Mouse (Mus musculus): ENCODE results near the gene Lrg1. TPM values are rescaled to one million over a fixed set of nuclear protein-coding genes. Genes with fewer than 3 reads are reported as not detected.
A peak's percentile ranks its signal among the peaks of the same experiment; 100 is the strongest.

Lrg1 gene
- 10 to 100 TPM; 11.4 to 23.0 TPM for total RNA-seq (2021)
- long read RNA-seq, experiment 1, transcript Lrg1-201 (2 exons, 1,408 nt), result major isoform, 10 of 18 reads
- long read RNA-seq, experiment 1, partial matches to known transcripts, result 8 of 18 reads
- long read RNA-seq, experiment 1, other reads (novel, unspliced or antisense), result 0 of 18 reads
- long read RNA-seq, experiment 2, transcript Lrg1-201 (2 exons, 1,408 nt), result major isoform, 6 of 37 reads
- long read RNA-seq, experiment 2, partial matches to known transcripts, result 0 of 37 reads
- long read RNA-seq, experiment 2, other reads (novel, unspliced or antisense), result 31 of 37 reads

DNA sequence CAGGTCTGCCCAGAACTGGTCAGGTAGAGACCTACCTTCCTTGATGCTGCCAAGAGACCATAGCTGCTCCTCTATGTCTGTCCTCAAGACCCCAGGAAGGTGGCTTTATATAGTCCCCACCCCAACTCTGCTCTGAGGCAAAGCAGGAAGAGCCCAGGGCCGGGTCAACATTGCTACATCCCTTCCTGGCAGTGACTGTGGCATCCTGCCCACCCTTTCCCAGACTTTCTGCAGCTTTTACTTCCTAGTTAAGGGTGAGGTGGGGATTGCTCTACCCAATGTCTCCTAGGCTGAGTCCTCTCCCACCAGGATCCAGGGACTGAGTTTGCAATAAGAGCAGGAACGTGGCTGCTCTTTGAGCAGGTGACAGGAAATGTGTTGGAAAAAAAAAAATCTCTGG is at the start of gene Lrg1:
Gene Lrg1, minus strand, starts transcription at position 176 of the 400 bp plus-strand sequence.
- DNase-seq (ENCODE audit: low spot score), result no peak

DNA sequence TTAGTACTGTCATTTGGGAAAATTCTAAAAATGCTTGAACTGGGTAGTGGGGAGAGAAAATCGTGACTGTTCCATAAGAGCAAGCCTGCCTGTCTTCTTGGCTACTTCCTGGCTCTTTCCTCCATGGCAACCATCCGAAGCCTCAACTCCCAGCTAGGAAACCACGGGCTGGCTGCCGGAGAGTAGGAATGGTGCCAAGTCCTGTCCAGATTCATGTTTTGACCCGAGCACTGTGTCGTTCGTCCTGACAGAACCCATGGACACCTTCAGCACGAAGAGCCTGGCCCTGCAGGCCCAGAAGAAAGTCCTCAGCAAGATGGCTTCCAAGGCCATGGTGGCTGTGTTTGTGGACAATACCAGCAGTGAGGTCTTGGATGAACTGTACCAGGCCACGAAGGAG is 49.7 kb upstream of the Lrg1 start:
- DNase-seq (ENCODE audit: low spot score), result no peak

DNA sequence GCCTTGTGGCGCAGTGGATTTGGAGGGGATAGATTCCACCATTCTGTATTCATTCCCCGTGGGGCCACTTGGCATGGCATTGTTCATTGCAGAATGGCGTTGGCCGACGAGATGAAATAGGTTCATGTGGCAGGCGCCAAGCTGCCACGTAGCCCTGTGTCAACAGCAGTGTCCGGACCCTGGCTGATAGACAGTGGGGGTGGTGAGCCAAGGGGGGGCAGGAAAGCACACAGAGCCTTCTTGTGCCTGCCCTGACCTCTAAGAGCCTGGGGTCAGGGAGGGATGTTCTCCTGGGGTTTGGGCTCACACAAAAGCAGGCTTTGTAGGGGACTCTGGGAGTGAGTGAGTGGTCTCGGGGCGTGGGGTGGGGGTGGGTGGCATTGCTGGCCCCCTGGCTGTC is 48.8 kb upstream of the Lrg1 start:
- DNase-seq (ENCODE audit: low spot score), result no peak

DNA sequence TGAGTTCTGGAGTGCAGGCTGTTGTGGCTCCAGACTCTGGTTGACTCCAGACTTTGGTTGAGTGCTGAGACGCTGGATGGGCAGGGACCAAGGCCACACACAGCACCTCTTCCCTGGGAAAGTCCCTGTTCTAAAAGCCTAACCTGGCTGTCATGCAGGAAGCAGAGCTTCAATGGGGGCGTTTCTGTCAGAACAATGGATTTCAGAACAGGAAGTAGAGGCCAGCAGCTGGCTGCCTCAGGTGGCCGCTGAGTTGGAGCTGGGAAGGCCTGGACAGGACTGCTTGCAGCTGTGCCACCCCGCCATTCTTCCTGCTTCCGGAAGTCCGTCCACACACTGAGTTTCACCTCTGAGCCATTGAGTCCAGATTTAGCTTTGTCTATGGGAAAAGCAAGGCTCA is 48.0 kb upstream of the Lrg1 start:
- no peak for DNase-seq (ENCODE audit: low spot score)

DNA sequence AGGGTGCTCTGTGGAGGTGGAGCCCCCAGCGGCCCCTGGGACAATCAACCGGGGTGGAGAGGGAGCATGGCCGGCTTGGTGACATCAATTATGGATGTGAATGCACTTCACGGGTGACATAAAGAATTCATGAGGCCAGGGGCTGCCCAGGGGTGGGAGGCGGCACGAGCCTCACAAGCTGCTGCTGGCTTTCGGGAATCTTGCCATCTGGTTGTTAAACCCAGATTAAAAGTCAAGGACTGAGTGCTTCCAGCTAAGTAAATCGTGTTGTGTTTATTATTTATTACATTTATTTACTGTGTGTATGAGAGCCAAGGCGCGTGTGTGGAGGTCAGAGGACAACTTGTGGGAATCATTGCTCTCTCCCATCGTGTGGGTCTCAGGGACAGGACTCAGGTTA is 43.9 kb upstream of the Lrg1 start:
- DNase-seq (ENCODE audit: low spot score), result no peak

DNA sequence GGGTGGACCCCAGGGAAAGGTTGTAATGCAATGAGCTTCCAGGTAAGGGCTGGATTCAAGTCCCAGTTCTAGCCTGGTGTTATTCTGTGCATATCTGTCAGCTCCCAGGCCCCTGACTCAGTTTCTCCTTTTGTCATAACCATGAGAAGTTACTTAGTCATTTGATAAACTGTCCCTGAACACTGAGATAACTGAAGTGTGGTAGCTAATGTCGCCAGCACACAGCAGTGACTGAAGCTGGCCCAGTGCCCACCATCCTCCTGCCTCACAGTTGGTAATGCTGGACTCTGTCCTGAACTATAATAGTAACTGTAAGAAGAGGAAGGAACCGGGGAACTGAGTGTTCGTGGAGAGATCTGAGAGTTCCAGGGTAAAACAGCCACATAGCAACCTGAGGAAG is 42.7 kb upstream of the Lrg1 start:
- no peak for DNase-seq (ENCODE audit: low spot score)

DNA sequence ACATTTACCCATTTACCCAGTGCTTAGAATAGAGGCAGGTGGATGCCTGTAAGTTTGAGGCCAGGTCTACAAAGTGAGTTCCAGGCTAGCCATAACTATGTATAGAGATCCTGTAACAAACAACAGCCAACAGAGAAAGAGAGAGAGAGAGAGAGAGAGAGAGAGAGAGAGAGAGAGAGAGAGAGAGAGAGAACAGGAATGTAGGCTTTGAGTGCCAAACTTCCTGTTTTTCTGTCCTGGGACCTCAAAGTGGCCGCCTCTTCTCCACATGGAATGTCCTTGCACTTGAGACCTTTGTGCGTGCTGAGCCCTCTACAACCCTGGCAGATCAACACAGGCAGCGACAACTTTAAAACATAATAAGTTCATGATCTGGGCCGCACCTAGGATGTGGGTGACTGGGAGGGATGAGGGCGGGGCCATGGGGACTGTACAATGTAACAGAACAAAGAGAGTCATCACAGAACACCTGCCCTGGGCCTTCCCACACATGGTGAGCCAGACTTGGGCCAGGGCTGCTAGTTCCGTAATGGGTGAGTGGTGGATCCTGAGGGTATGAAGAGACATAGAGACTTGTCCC is 41.8 kb upstream of the Lrg1 start:
- DNase-seq (ENCODE audit: low spot score), result no peak

DNA sequence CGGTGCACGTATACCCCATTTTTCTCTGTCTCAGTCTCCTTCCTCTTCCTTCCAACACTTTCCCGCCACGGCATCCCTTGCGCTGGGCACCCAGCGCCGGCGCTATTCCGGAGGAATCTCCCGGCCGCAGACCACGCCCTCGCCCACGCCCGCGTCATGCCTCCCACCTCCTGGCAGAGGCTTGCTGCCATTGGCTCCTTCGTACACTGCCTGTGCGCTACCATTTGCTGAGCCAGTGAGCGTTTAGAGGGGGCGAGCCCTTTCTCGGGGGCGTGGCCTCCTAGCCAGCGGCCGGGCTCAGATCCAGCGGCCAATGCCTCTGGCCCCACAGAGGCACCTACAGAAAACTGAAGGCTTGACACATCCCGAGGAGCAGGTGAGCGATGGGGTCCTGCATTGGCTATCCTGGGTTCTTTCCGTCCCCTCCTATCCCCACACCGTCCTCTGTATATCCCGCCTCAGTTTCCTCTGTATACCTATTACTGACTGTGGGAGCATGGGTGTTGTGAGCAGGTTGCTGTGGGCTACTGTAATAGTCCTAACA is 40.5 kb upstream of the Lrg1 start, which contains the start of gene Tnfaip8l1:
Gene Tnfaip8l1, plus strand, starts transcription at position 247 of the 544 bp plus-strand sequence.
- peak; percentile 94 for DNase-seq (ENCODE audit: low spot score)

DNA sequence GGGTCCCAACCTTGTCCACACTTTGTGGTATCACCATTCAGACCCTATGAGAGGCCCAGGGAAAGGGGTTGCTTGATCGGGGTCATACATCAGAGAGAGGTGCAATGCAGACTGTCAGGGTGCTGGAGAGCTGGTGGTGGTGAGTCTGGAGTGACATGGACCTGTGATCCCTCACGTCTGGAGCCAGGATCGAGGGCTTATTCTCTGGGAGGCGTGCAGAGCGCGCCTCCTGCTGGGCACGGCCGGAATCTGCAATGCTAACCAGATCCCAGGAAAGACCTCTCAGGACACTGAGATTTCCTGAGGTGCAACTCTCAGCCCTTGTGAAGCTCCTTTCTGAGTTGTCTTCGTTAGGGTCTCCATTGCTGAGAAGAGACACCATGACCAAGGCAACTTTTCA is 37.9 kb upstream of the Lrg1 start:
- peak; percentile 57 for DNase-seq (ENCODE audit: low spot score)

DNA sequence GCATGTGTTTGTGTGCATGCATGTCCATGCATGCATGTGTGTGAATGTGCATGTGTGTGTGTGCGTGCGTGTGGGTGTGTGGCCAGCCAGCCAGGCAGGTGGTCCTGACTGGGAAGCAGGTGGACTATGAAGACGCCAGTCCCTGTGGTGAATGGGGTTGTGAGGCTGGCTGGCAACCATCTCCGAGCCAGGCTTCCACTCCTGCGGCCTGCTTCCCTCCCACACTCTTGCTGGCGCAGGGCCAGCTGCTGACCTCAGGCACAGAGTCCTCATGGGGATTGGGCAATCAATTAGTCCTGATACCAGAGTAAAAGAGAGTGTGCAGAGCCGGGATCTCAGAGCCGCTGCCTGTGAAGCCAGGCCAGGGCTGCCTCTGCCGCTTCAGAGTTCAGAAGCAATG is 31.8 kb upstream of the Lrg1 start:
- DNase-seq (ENCODE audit: low spot score), result peak; percentile 52

DNA sequence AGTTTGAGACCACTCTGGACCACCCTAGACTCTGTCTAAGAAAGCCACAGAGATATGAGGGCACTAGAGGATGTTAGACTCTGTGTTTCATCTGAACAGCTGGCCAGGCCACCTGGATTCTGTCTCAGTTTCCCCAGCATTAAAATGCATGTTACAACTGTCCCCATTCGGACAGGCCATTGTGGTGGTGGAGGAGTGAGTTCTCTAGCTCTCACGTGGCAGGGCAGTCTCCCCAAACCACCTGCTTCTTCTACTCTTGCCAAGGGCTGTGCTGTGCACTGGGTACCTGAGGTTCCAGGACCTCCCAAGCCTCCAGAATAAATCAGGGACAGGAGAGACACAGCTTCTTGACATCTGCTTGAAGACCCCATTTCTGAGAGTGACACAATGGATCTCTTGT is 28.1 kb upstream of the Lrg1 start:
- DNase-seq (ENCODE audit: low spot score), result no peak

DNA sequence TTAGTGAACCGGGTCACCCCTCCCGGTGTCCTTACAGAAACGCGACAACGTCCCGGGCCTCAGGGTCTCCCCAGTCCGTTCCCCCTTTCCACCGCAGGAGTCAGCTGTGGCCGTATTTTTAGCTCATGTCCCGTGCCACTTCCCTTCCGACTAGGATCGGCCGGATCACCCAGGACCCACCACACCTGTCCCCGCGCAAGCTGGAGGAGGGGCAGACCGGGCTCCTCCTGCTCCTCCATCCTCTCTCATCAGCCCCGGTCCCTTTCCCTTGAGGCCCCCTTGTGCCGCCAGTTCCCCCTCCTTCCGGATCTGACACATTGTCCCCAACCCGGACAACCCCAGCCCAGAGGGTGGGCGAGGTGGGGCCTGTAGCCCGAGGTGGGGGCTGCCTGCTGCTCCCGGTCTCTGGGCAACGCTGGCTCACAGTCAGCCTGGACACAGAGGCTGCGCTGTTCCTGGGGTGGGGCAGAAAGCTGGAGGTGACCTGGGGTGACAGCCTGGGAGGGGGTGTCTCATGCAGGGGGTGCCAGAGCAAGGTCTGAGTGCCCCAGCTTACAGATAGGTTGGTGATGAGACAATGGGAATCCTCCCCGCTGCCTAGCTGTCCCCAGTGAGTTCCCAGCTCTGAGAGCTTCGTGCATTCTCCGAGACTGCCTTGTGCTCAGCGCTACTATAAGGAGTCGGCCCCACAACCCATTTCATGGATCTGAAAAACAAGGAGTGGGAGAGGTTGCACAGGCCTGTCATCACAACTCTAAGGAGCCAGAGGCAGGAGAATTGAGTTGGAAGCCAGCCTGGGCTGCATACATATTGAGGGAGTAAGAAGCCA is 27.2 kb upstream of the Lrg1 start:
- no peak for DNase-seq (ENCODE audit: low spot score)

DNA sequence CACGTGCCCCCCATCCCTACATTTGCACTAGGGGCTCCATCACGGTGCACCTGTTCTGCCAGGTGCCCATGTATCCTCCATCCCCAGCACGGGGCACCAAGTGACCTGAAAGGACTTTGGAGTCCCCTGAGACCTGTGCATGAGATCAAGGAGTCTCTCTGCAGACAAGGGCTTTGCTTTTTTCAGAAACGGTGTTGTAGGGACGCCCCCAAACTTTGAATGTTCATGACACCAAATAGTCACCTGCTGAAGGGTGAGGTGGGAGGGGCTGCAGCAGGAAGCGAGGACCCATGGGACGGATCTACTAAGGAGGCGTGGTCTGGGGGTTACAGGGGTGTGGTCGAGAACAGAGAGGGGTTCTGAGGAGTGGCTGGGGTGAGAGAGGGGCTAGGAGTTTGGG is 26.5 kb upstream of the Lrg1 start:
- DNase-seq (ENCODE audit: low spot score), result no peak

DNA sequence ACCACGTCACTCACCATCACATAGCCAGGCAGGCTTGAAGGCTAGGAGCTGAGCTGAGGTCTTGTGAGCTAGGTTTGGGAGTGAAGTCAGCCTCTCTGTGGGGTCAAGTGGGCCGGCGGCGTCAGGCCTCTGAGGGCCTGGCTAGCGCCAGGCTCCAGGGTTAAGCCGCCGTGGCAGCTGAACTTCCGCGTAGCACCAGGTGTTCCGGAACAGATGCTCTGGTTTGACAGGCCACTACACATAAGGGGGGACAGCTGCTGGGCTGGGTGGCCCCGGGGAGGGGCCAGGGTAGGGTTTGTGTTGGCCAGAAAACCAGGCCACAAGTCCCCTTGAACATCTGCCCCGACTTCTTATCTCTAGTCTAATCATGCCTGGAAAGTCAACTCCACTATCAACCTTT is 25.6 kb upstream of the Lrg1 start:
- no peak for DNase-seq (ENCODE audit: low spot score)

DNA sequence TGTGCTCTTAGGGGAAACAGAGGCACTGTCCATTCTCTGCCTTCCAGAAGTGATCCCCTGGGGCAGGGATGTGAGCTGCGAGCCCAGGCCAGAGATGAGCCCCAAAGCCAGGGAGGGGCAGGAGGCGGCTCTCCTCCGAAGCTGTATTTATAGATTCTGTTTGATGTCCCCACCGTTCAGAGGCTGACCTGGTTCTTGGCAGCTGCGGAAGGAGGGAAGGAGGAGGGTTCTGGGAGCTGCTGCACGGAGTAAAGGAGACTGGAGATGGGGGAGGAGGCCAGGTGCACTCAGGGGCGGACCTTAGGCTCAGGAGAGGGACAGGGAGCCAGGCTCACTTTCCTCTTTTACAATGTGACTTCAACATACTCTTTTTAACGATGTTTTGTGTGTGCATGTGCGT is 24.3 kb upstream of the Lrg1 start:
- no peak for DNase-seq (ENCODE audit: low spot score)

DNA sequence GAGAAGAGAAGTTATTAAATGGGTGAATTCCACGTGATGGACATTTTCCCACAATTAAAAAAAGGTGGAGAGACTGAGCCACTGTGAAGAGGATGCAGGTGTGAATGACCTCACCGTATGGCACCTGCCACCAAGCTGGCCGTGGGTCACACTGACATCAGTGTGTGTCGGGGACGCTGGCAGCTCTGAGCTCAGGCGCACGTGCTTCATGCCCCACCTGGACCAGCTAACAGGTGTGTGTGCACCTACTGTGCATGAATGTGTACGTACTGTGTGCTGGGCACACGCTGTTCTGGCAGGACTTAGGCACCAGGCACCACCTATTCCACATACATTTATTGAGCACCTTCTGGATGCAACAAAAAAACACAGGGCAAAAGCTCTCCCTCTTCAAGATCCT is 22.7 kb upstream of the Lrg1 start:
- DNase-seq (ENCODE audit: low spot score), result no peak

DNA sequence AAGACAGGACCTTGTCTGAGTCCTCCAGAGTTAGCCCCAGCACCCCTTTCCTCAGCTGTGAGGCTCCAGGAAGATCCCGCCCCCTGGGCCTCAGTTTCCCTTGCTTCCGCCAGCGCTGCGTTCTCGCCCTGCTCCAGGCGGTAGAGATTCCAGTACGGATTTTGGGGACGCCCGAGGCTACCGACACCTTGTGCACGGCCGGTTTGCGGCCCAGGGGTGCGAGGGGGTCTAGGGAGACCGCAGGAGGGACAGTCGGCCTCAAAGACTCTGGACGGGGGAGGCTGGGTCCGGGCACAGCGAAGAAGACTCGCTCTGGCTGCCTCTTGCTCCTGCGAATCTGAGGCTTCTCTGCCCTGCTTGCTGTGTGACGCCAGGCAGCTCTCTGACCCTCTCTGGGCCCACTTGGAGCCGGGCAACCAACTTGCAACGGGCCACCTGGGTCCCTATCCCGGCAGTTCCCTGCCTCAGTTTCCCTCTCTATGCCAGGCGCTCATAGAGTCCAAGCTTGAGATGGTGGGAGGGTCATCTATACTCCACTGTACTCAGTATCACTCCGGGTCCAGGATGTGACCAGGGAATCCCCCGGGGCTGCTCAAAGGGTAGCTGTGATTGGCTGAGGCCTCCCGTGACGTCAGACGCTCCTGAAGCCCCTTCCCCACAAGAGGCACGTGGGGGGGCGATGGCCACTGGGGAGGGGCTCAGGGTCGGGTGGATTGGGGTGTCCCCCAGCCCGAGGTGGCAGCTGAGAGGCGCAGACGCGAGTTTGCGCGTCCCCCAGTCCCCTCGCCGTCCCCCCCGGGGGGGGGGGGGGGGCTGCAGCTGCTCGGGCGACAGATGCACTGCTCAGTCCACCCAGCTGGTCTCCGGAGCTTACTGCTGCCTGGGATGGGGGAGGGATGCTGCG is 20.2 kb upstream of the Lrg1 start:
- no peak for DNase-seq (ENCODE audit: low spot score)

DNA sequence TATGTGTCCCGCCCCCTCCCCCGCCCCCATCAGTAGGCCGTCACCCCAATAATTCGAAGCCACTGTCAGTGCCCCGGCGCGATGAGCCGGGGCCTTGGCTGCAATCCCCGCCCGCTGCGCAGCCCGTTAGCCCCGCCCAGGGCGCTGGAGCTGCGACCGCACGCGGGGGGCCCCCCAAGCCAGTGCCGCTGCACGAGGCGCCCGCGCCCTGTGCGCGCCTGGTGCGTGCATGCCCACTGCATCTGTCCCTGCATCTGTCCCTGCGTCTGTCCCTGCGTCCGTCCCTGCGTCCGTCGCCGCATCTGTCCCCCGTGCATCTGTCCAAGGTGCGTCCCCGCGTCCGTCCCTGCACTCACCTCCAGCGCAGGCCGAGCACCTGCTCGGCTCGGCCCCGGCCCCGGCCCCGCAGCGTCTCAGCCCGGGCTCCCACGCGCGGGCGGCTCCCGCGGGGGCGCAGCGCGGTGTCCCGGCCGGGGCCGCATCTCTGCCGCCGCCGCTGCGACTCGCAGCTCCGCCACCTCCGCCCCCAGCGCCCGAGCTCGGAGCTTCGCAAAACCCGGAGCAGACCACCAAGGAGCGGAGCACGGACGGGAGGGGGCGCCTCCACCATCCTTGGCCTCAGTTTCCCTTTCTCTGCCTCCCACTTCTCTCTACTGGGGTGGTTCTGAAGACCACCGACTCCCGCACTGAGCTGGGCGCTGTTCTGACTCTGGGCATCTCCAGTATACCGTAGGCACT is 18.2 kb upstream of the Lrg1 start, which contains the start of gene Sema6b:
Gene Sema6b, minus strand, starts transcription at position 486 of the 738 bp plus-strand sequence.
- no peak for DNase-seq (ENCODE audit: low spot score)

DNA sequence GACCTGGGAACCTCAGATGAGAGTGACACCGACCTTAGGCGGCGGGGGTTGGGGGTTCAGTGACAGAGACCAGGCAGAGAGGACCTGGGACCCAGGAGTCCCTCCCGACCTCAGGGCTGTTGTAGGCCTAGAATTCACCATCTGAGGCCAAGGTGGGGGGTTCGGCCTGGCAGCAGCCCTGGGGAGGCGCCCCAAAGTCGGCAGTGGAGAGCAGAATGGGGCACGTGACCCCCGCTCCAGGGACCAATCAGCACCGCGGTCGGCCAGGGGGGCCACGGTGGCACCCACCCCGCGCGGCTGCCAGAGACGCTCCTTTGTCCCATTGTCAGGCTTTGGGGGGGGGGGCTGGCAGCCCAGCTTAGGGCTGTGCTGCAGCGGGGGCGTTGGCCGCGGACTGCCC is 17.6 kb upstream of the Lrg1 start:
- no peak for DNase-seq (ENCODE audit: low spot score)

DNA sequence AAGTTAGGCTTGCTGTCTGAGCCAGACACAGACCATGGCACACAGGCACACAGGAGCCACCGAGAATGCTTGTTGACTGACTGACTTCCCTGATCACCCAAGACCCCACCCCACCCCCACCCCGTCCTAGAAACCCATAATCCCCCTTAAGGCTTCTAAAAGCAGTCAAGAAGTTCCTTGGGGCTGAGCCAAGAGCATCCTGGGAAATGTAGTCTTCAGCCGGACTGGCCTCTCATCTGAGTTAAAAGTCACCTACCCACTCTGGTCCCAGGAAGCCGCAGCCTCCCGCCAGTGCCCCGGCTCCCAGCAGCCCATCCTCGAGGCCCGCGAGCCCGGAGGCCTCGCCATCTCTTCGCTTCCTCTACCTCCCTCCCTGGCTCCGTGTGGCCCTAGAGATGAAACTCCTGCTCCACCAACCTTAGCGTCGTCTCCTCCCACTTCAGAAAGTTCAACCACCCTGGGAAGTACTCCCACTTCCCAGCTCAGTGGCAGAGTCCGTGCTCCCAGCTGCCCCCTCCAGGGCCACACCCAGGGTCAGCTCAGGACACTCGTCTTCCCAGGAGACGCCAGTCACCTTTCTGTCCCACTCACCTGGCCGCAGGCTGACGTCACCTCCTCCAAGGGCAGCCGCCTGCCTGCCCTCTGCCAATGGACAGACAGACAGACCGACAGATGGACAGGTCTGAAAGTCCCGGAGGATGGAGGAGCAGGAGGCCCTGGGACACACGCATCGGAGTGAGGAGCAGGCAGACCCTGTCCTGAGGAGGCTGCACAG is 16.2 kb upstream of the Lrg1 start:
- DNase-seq (ENCODE audit: low spot score), result no peak

All from gastrocnemius, adult 18-20 months (tissue).